Mouse (Mus musculus): ENCODE results near the gene Kcnrg. TPM values are rescaled to one million over a fixed set of nuclear protein-coding genes. Genes with fewer than 3 reads are reported as not detected.
"Not testable (repeated sequence)": the region's sequence is repeated elsewhere in the genome, so short reads cannot be mapped to it uniquely, and the experiment has no call there.

Kcnrg gene
- polyA plus RNA-seq (2011; ENCODE audit: insufficient read depth, insufficient read length, low read depth, missing spikeins) = 0.57 TPM in 1 of 2 replicates, not detected in the other

DNA sequence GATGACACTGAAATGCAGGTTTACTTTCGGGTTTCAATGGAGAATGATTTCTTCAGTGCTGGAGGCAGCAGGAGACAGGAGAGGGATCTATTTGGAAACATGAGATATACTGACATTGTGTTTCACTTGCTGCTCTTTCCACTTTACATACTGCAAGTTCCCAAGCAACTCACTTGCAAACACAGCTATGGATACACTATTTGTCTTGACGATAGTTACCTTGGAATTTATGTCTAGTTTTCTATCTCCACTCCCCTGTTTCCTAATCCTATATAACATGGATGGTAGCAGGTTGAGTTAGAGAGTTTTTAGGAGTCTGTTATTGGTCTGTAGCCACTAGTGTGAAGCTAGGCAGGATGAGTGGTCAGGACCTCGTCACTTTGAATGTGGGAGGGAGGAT, at the start of gene Kcnrg:
Gene Kcnrg, plus strand, starts transcription at position 301 of the 400 bp plus-strand sequence.
- Histone ChIP-seq H3K9me3 (replicated peaks; ENCODE audit: control insufficient read depth, insufficient read depth, low read length, poor library complexity, severe bottlenecking) (no peaks in the 10 kb centered on the region), H3K4me3 (ENCODE audit: low read depth, low read length) (no peak within 1 kb of the TSS), H3K9ac (ENCODE audit: low read depth, poor library complexity, severe bottlenecking) (no peak within 1 kb of the TSS), H3K27me3 (ENCODE audit: control insufficient read depth, insufficient read depth, low read length, poor library complexity, severe bottlenecking) (no peaks in the 10 kb centered on the region), H3K4me1 (ENCODE audit: control insufficient read depth, insufficient read depth, low read length) (peaks cover 3% of the 10 kb centered on the region), H3K36me3 (ENCODE audit: control insufficient read depth, insufficient read depth, low read length, poor library complexity, severe bottlenecking) (peaks cover 27% of the 10 kb centered on the region), H3K27ac (ENCODE audit: insufficient read depth, low read length) (peak within 1 kb of the TSS; percentile 5; the same call in 1 of the 2 replicates)
- TF ChIP-seq POLR2A (IDR thresholded peaks at IDR 0.05; ENCODE audit: insufficient read depth, low read length) = no peak
- no peak for TF ChIP-seq CTCF (IDR thresholded peaks at IDR 0.05; ENCODE audit: low read depth, low read length)
- no peak for TF ChIP-seq EP300 (IDR thresholded peaks at IDR 0.05; ENCODE audit: insufficient read depth, low read depth, low read length)

GRCm38 (mm10) chr14:61558901-61559300, 48.4 kb upstream of the Kcnrg start:
- no peaks in the 10 kb centered on the region for H3K4me1 ChIP-seq (ENCODE audit: control insufficient read depth, insufficient read depth, low read length)
- H3K36me3 ChIP-seq (ENCODE audit: control insufficient read depth, insufficient read depth, low read length, poor library complexity, severe bottlenecking) = no peaks in the 10 kb centered on the region
- H3K27ac ChIP-seq (ENCODE audit: insufficient read depth, low read length) = no peak overlapping the region
- TF ChIP-seq EP300 (IDR thresholded peaks at IDR 0.05; ENCODE audit: insufficient read depth, low read depth, low read length) (no peak), POLR2A (IDR thresholded peaks at IDR 0.05; ENCODE audit: insufficient read depth, low read length) (no peak), CTCF (IDR thresholded peaks at IDR 0.05; ENCODE audit: low read depth, low read length) (no peak)
- no peaks in the 10 kb centered on the region for H3K27me3 ChIP-seq (ENCODE audit: control insufficient read depth, insufficient read depth, low read length, poor library complexity, severe bottlenecking)
- no peak overlapping the region for H3K9ac ChIP-seq (ENCODE audit: low read depth, poor library complexity, severe bottlenecking)
- no peaks in the 10 kb centered on the region for H3K9me3 ChIP-seq (replicated peaks; ENCODE audit: control insufficient read depth, insufficient read depth, low read length, poor library complexity, severe bottlenecking)
- no peak overlapping the region for H3K4me3 ChIP-seq (ENCODE audit: low read depth, low read length)

- H3K36me3 ChIP-seq (ENCODE audit: control insufficient read depth, insufficient read depth, low read length, poor library complexity, severe bottlenecking) = no peaks in the 10 kb centered on the region
- no peak overlapping the region for H3K27ac ChIP-seq (ENCODE audit: insufficient read depth, low read length)
- TF ChIP-seq POLR2A (IDR thresholded peaks at IDR 0.05; ENCODE audit: insufficient read depth, low read length) (no peak), CTCF (IDR thresholded peaks at IDR 0.05; ENCODE audit: low read depth, low read length) (no peak), EP300 (IDR thresholded peaks at IDR 0.05; ENCODE audit: insufficient read depth, low read depth, low read length) (no peak)
- H3K27me3 ChIP-seq (ENCODE audit: control insufficient read depth, insufficient read depth, low read length, poor library complexity, severe bottlenecking) = no peaks in the 10 kb centered on the region
- H3K9me3 ChIP-seq (replicated peaks; ENCODE audit: control insufficient read depth, insufficient read depth, low read length, poor library complexity, severe bottlenecking) = no peaks in the 10 kb centered on the region
- H3K4me1 ChIP-seq (ENCODE audit: control insufficient read depth, insufficient read depth, low read length) = no peaks in the 10 kb centered on the region
- H3K4me3 ChIP-seq (ENCODE audit: low read depth, low read length) = no peak overlapping the region
- no peak overlapping the region for H3K9ac ChIP-seq (ENCODE audit: low read depth, poor library complexity, severe bottlenecking)
Observed at GRCm38 (mm10) chr14:61559856-61560255, 47.4 kb upstream of the Kcnrg start.

DNA sequence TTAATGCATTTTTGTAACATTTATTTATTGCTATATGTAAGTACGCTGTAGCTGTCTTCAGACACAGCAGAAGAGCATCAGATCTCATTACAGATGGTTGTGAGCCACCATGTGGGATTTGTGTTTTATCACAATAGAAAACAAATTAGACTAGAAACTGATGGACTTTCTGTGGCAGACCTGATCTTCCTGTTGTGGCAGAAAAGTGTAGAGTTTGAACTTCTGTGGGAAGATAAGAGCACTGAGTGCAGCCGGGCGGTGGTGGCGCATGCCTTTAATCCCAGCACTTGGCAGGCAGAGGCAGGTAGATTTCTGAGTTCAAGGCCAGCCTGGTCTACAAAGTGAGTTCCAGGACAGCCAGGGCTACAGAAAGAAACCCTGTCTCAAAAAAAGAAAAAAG, 41.0 kb upstream of the Kcnrg start:
- not testable (repeated sequence) for H3K9ac ChIP-seq (ENCODE audit: low read depth, poor library complexity, severe bottlenecking); H3K4me1 ChIP-seq (ENCODE audit: control insufficient read depth, insufficient read depth, low read length); H3K9me3 ChIP-seq (replicated peaks; ENCODE audit: control insufficient read depth, insufficient read depth, low read length, poor library complexity, severe bottlenecking); H3K27ac ChIP-seq (ENCODE audit: insufficient read depth, low read length); H3K36me3 ChIP-seq (ENCODE audit: control insufficient read depth, insufficient read depth, low read length, poor library complexity, severe bottlenecking); H3K27me3 ChIP-seq (ENCODE audit: control insufficient read depth, insufficient read depth, low read length, poor library complexity, severe bottlenecking); H3K4me3 ChIP-seq (ENCODE audit: low read depth, low read length)

DNA sequence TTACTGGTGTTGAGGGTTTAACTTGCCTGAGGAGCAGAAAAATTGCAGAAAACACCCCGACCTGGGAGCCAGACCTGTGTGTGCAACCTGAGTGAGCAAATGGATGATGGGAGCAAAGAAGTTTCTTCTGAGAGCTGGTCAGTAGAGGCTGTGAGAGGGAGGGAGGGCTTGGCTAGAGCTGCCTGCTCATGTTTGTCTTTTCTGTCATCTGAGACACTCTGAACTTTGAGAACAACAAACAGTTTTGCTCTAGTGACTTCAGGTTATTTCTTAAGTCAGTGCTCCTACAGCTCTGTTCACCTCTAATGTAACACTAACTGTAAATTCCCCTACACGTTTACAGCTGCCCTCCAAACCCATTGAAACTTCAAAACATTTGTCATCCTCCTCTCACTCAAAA, 37.9 kb upstream of the Kcnrg start:
- H3K9me3 ChIP-seq (replicated peaks; ENCODE audit: control insufficient read depth, insufficient read depth, low read length, poor library complexity, severe bottlenecking) = no peaks in the 10 kb centered on the region
- no peak overlapping the region for H3K27ac ChIP-seq (ENCODE audit: insufficient read depth, low read length)
- TF ChIP-seq POLR2A (IDR thresholded peaks at IDR 0.05; ENCODE audit: insufficient read depth, low read length) (no peak), EP300 (IDR thresholded peaks at IDR 0.05; ENCODE audit: insufficient read depth, low read depth, low read length) (no peak), CTCF (IDR thresholded peaks at IDR 0.05; ENCODE audit: low read depth, low read length) (no peak)
- no peak overlapping the region for H3K9ac ChIP-seq (ENCODE audit: low read depth, poor library complexity, severe bottlenecking)
- H3K4me1 ChIP-seq (ENCODE audit: control insufficient read depth, insufficient read depth, low read length) = no peaks in the 10 kb centered on the region
- no peaks in the 10 kb centered on the region for H3K36me3 ChIP-seq (ENCODE audit: control insufficient read depth, insufficient read depth, low read length, poor library complexity, severe bottlenecking)
- no peaks in the 10 kb centered on the region for H3K27me3 ChIP-seq (ENCODE audit: control insufficient read depth, insufficient read depth, low read length, poor library complexity, severe bottlenecking)
- H3K4me3 ChIP-seq (ENCODE audit: low read depth, low read length) = no peak overlapping the region

- Histone ChIP-seq H3K9me3 (replicated peaks; ENCODE audit: control insufficient read depth, insufficient read depth, low read length, poor library complexity, severe bottlenecking) (no peaks in the 10 kb centered on the region), H3K4me3 (ENCODE audit: low read depth, low read length) (no peak overlapping the region)
- TF ChIP-seq POLR2A (IDR thresholded peaks at IDR 0.05; ENCODE audit: insufficient read depth, low read length) (no peak), EP300 (IDR thresholded peaks at IDR 0.05; ENCODE audit: insufficient read depth, low read depth, low read length) (no peak), CTCF (IDR thresholded peaks at IDR 0.05; ENCODE audit: low read depth, low read length) (peak; percentile 88)
Observed at GRCm38 (mm10) chr14:61571366-61571765, 35.9 kb upstream of the Kcnrg start.

More at GRCm38 (mm10) chr14:61571366-61571765, 35.9 kb upstream of the Kcnrg start:
- no peaks in the 10 kb centered on the region for H3K4me1 ChIP-seq (ENCODE audit: control insufficient read depth, insufficient read depth, low read length)
- no peak overlapping the region for H3K9ac ChIP-seq (ENCODE audit: low read depth, poor library complexity, severe bottlenecking)
- H3K27ac ChIP-seq (ENCODE audit: insufficient read depth, low read length) = no peak overlapping the region
- no peaks in the 10 kb centered on the region for H3K27me3 ChIP-seq (ENCODE audit: control insufficient read depth, insufficient read depth, low read length, poor library complexity, severe bottlenecking)
- H3K36me3 ChIP-seq (ENCODE audit: control insufficient read depth, insufficient read depth, low read length, poor library complexity, severe bottlenecking) = no peaks in the 10 kb centered on the region

All from ES-Bruce4 (cell line).